In the genomic region with DNA sequence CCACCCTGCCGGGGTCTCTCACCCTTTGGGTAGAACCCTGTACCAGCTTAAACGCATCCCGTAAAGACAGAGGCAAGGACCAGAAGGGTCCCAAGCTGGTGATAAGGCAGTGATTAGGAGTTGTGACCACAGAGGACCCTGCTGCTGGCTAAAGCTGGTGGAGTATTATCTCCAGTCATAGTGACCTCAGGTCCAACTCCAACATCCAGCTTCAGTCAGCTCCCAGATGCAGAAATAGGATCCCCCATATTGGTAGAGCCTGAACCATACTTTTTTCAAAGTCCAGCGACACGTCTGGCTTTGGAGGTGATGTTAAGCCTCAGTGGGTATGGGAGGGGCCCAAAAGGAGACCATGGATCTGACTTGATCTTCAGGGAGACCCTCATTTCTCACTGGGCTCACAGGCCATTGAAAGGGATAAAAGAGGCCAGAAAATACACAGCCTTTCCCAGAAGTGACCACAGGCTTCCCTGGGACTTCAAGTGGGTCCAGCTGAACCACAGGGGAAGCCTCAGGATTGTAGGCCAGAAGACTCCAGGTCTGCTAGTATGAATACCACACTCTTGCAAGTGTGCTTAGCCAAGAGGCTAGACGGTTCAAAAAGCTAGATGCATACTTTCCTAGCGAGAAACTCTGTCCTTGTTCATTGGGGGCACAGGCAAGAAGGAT, we compare ENCODE assay signal across 8 mouse cellular contexts. TPM values are rescaled to one million over a fixed set of nuclear protein-coding genes. Genes with fewer than 3 reads are reported as not detected.
DNase-seq lines count a peak whose midpoint lies in the region; ATAC-seq and TF ChIP-seq lines count a peak whose summit lies in the region.

No protein-coding gene starts in this region.

- no peak for TF ChIP-seq CTCF in liver, adult 2 months (IDR thresholded peaks at IDR 0.05; ENCODE audit: low read depth, low read length)
- no peak for TF ChIP-seq CTCF in embryonic fibroblast, embryonic 13.5 days (IDR thresholded peaks at IDR 0.05; ENCODE audit: borderline replicate concordance, insufficient read depth, low read length)
- TF ChIP-seq CTCF in intestine, postnatal 0 days (IDR thresholded peaks at IDR 0.05; ENCODE audit: low read depth): no peak

- H3K4me3 ChIP-seq in liver, adult 2 months (ENCODE audit: insufficient read depth, low read depth, low read length): peak overlapping the region; percentile 80
- H3K4me3 ChIP-seq in embryonic fibroblast, embryonic 13.5 days (ENCODE audit: insufficient read depth, low read length): peak overlapping the region; percentile 59
- peak overlapping the region; percentile 92 for H3K4me3 ChIP-seq in intestine, postnatal 0 days (ENCODE audit: low read depth, low read length)
- peak overlapping the region; percentile 82 for H3K4me3 ChIP-seq in neural tube, embryonic 12.5 days

- no peaks in the 10 kb centered on the region for H3K27me3 ChIP-seq in liver, adult 2 months (ENCODE audit: control insufficient read depth, insufficient read depth, low read length)
- H3K27me3 ChIP-seq in intestine, postnatal 0 days (replicated peaks; ENCODE audit: control insufficient read depth, insufficient read depth, low read length): no peaks in the 10 kb centered on the region
- peaks cover 3% of the 10 kb centered on the region; the same call in 1 of the 2 replicates for H3K27me3 ChIP-seq in neural tube, embryonic 12.5 days (replicated peaks)

- H3K4me2 ChIP-seq in intestine, postnatal 0 days (replicated peaks; ENCODE audit: low read depth): peak overlapping the region; percentile 97
- H3K4me2 ChIP-seq in neural tube, embryonic 12.5 days (replicated peaks): peak overlapping the region; percentile 91

- TF ChIP-seq POLR2A in liver, adult 2 months (IDR thresholded peaks at IDR 0.05; ENCODE audit: extremely low read depth, insufficient read depth, low read length): no peak
- TF ChIP-seq POLR2A in embryonic fibroblast, embryonic 13.5 days (IDR thresholded peaks at IDR 0.05; ENCODE audit: low read depth, low read length): no peak

- no peaks in the 10 kb centered on the region for H3K9me3 ChIP-seq in intestine, postnatal 0 days (ENCODE audit: control insufficient read depth)
- no peaks in the 10 kb centered on the region for H3K9me3 ChIP-seq in neural tube, embryonic 12.5 days

- no peak for ATAC-seq in intestine, postnatal 0 days
- ATAC-seq in neural tube, embryonic 12.5 days (ENCODE audit: low FRiP score, low read depth): no peak

- no peak for DNase-seq in liver, adult 2 months (ENCODE audit: extremely low read depth, low read depth, low spot score)
- DNase-seq in liver: no peak
- DNase-seq in gastrocnemius, postnatal 36 days: no peak
- no peak for DNase-seq in left cerebral cortex, adult 8-10 months (ENCODE audit: low spot score in 2 of 2)
- DNase-seq in frontal cortex, postnatal 36 days (ENCODE audit: low spot score in 2 of 2): no peak

- WGBS in liver, adult 2 months: 13% methylated on average over 7 of the region's 7 CpGs
- 7% methylated on average over 7 of the region's 7 CpGs for WGBS in intestine, postnatal 0 days
- WGBS in neural tube, embryonic 12.5 days: 22% methylated on average over 7 of the region's 7 CpGs

- H3K79me2 ChIP-seq in liver, adult 2 months (ENCODE audit: control insufficient read depth, insufficient read depth, low read length): peaks cover 19% of the 10 kb centered on the region

- no peaks in the 10 kb centered on the region for H3K36me3 ChIP-seq in liver, adult 2 months (ENCODE audit: control insufficient read depth, insufficient read depth, low read length)
- H3K36me3 ChIP-seq in intestine, postnatal 0 days (ENCODE audit: control insufficient read depth, insufficient read depth): peaks cover 9% of the 10 kb centered on the region
- H3K36me3 ChIP-seq in neural tube, embryonic 12.5 days: peaks cover 3% of the 10 kb centered on the region; the same call in 1 of the 2 replicates

- H3K9ac ChIP-seq in liver, adult 2 months (ENCODE audit: low read depth, low read length): peak overlapping the region; percentile 91
- H3K9ac ChIP-seq in intestine, postnatal 0 days (ENCODE audit: low read depth, low read length): peak overlapping the region; percentile 95
- H3K9ac ChIP-seq in neural tube, embryonic 12.5 days: peak overlapping the region; percentile 97

- H3K27ac ChIP-seq in liver, adult 2 months (replicated peaks; ENCODE audit: insufficient read depth, low read depth, low read length): peak overlapping the region; percentile 74
- no peak overlapping the region for H3K27ac ChIP-seq in embryonic fibroblast, embryonic 13.5 days (ENCODE audit: insufficient read depth, low read length)
- peak overlapping the region; percentile 86 for H3K27ac ChIP-seq in intestine, postnatal 0 days (ENCODE audit: low read depth, low read length)
- H3K27ac ChIP-seq in neural tube, embryonic 12.5 days: no peak overlapping the region

- H3K4me1 ChIP-seq in liver, adult 2 months (ENCODE audit: control insufficient read depth, insufficient read depth, low read length): peaks cover 51% of the 10 kb centered on the region
- 0 out of 2 replicates have a peak, but pooled peaks cover 4% of the 10 kb centered on the region for H3K4me1 ChIP-seq in embryonic fibroblast, embryonic 13.5 days (ENCODE audit: control insufficient read depth, insufficient read depth, low read length)
- H3K4me1 ChIP-seq in intestine, postnatal 0 days (replicated peaks; ENCODE audit: control insufficient read depth, insufficient read depth, low read length): peaks cover 22% of the 10 kb centered on the region
- peaks cover 58% of the 10 kb centered on the region for H3K4me1 ChIP-seq in neural tube, embryonic 12.5 days

- intact Hi-C loops in gastrocnemius, postnatal 36 days (cut with DNase I): loop anchor here (5.0 kb wide), 1 partner anchor 59 kb away; no protein-coding TSS in a partner anchor

RNA-seq across cellular contexts. Expression of a gene that starts 1.3 kb away (rescaled TPM):
- total RNA-seq in liver, adult 2 months (2014; rRNA removed): 16.1 and 25.6 TPM in 2 replicates
- polyA plus RNA-seq in liver, adult 2 months (2012; rRNA removed): 37.2 and 60.8 TPM in 2 replicates
- 13.1 and 32.0 TPM in 2 replicates for polyA plus RNA-seq in embryonic fibroblast, embryonic 13.5 days (2011; ENCODE audit: insufficient read length, low read depth, missing spikeins)
- 15.8 and 17.5 TPM in 2 replicates for polyA plus RNA-seq in intestine, postnatal 0 days (2015; fragmentation: Nextera tagmentation; extraction: Ambion mirVana)
- 10.8 and 11.3 TPM in 2 replicates for polyA plus RNA-seq in neural tube, embryonic 12.5 days (2016; fragmentation: Nextera tagmentation; extraction: Ambion mirVana)
- 10 to 100 TPM; 86.3 to 90.2 TPM for total RNA-seq in gastrocnemius, postnatal 36 days (2021)
- total RNA-seq in left cerebral cortex, adult 8-10 months (2022): 10 to 100 TPM; 13.1 to 16.5 (median 14.4) TPM

Comparison
In these comparisons a context has a peak if more than half of its experiments do, and no peak if none do; other contexts are left out.
1. H3K27ac ChIP-seq: peak in liver, adult 2 months (single experiment) and intestine, postnatal 0 days (single experiment); none in embryonic fibroblast, embryonic 13.5 days (single experiment) and neural tube, embryonic 12.5 days (single experiment).
2. Peak in every context shown above with its lines, with median percentiles within 50 percentile points of each other: H3K4me3 ChIP-seq and H3K9ac ChIP-seq.